Mouse (Mus musculus): Measurements from ENCODE around the gene Adcy4.

DNA sequence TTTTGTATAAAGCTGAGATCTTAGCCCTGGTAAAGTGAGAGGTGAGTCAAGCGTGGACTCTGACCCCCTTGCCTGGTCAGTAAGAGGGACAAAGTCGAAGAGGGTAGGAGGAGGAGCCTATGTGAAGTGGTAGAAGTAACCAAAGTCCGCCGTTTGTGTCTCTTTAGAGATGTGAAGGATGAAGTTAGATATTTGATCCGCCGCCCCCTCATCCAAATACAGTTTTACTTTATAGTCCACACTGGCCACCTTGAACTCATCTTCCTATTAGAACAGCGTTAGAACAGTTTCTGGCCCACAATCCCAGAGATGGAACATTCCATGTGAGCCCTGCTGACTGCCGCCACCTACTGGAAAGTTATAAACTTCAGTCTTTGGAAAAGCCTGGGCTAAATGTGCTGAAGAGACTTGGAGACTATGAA, 25.5 kb downstream of the Adcy4 start, which contains the start of gene Cideb:
- TF ChIP-seq CTCF (IDR thresholded peaks at IDR 0.05; ENCODE audit: control insufficient read depth, insufficient read depth, insufficient read length) = peak; percentile 26
- no peak for TF ChIP-seq MYOD1 (IDR thresholded peaks at IDR 0.05; ENCODE audit: control insufficient read depth, insufficient read length, low read depth)
- no peak for TF ChIP-seq MYOG (IDR thresholded peaks at IDR 0.05; ENCODE audit: control insufficient read depth, extremely low read depth, insufficient read length)
- TF ChIP-seq MAX (IDR thresholded peaks at IDR 0.05) = no peak
- TF ChIP-seq USF1 (IDR thresholded peaks at IDR 0.05; ENCODE audit: low read depth) = no peak
- no peak for TF ChIP-seq CEBPB (IDR thresholded peaks at IDR 0.05; ENCODE audit: low read depth)
- TF ChIP-seq FOSL1 (IDR thresholded peaks at IDR 0.05; ENCODE audit: insufficient read depth, low read length, poor library complexity, severe bottlenecking) = no peak
